Mouse (Mus musculus) ES-E14 (cell line): ENCODE data around the gene Sgca. TPM values are rescaled to one million over a fixed set of nuclear protein-coding genes. Genes with fewer than 3 reads are reported as not detected.
A peak's percentile ranks its signal among the peaks of the same experiment; 100 is the strongest.

Experiments used
- DNase-seq: peaks from one replicate; pipeline ENCODE4 v3.0.0-alpha.2; 2013; ENCODE audit warnings: low read depth, low spot score
- H3K27ac ChIP-seq: 2 replicates; pipeline ENCODE4 v1.5.1; 2012; ENCODE audit warnings: low read depth, mild to moderate bottlenecking, low read length, moderate library complexity, mixed read lengths; ENCODE audit not compliant: poor library complexity, insufficient read depth, severe bottlenecking
- H3K36me3 ChIP-seq: 2 replicates; pipeline ENCODE4 v1.6.1; 2012; ENCODE audit warnings: mild to moderate bottlenecking, low read length, moderate library complexity, mixed read lengths; ENCODE audit not compliant: control insufficient read depth, poor library complexity, insufficient read depth, severe bottlenecking
- H3K4me1 ChIP-seq, 2 experiments: fragments of 150-350 bp in 1 of 2; sonication (generic) in 1 of 2; 2 replicates each; pipeline ENCODE4 v1.6.1; 2012; ENCODE audit warnings: low read length in 2 of 2, mild to moderate bottlenecking in 1 of 2, mixed read lengths in 1 of 2; ENCODE audit not compliant: control insufficient read depth in 2 of 2, insufficient read depth in 2 of 2, poor library complexity in 1 of 2
- H3K4me3 ChIP-seq, 2 experiments: fragments of 150-350 bp in 1 of 2; sonication (generic) in 1 of 2; 2 replicates each; pipeline ENCODE4 v1.5.1; 2012; ENCODE audit warnings: low read length in 2 of 2, low read depth in 1 of 2, mild to moderate bottlenecking in 1 of 2, mixed read lengths in 1 of 2; ENCODE audit not compliant: insufficient read depth in 1 of 2, poor library complexity in 1 of 2, severe bottlenecking in 1 of 2
- H3K9ac ChIP-seq: 2 replicates; pipeline ENCODE4 v1.6.1; 2012; ENCODE audit warnings: low read depth, mild to moderate bottlenecking, low read length, mixed read lengths; ENCODE audit not compliant: poor library complexity, insufficient read depth, severe bottlenecking
- H3K9me3 ChIP-seq: fragments of 150-350 bp; sonication (generic); 2 replicates; pipeline ENCODE4 v1.6.1; 2012; ENCODE audit warnings: low read depth, mild to moderate bottlenecking, low read length; ENCODE audit not compliant: control insufficient read depth, insufficient read depth
- CHD2 ChIP-seq: IDR thresholded peaks from 2 replicates; pipeline ENCODE4 v1.6.1; 2014; ENCODE audit warnings: mild to moderate bottlenecking, low read depth, low read length, inconsistent platforms
- HCFC1 ChIP-seq: IDR thresholded peaks from 2 replicates; pipeline ENCODE4 v1.6.1; 2012; ENCODE audit warnings: low read length, inconsistent platforms, borderline replicate concordance; ENCODE audit not compliant: insufficient read depth
- MAFK ChIP-seq: IDR thresholded peaks from 2 replicates; pipeline ENCODE4 v1.6.1; 2014; ENCODE audit warnings: mild to moderate bottlenecking, low read depth, low read length, inconsistent platforms; ENCODE audit not compliant: insufficient read depth
- ZC3H11A ChIP-seq: IDR thresholded peaks from 2 replicates; pipeline ENCODE4 v1.6.1; 2012; ENCODE audit warnings: low read depth, mild to moderate bottlenecking, inconsistent platforms, low read length, borderline replicate concordance
- ZNF384 ChIP-seq: IDR thresholded peaks from 2 replicates; pipeline ENCODE4 v1.6.1; 2012; ENCODE audit warnings: low read depth, low read length, inconsistent platforms
- in situ Hi-C, 2 experiments: fragments of 600-800 bp; cut with MboI; formaldehyde crosslinking; loops; one replicate each; pipeline ENCODE4 v1.15.1; 2025; ENCODE audit warnings: low sequenced_read_pairs in 2 of 2, inconsistent platforms in 1 of 2; ENCODE audit not compliant: unreplicated experiment in 2 of 2
- total RNA-seq: library from RNA; depleted of rRNA; stranded (reverse); fragments of 300-350 nt; gene quantifications from 2 replicates; pipeline ENCODE4 v1.2.3, GENCODE M21; 2012

Gene Sgca
- total RNA-seq, 1 experiment: not detected

GRCm38 (mm10) chr11:94992480-94992753 lies 16.3 kb upstream of the Sgca start:
- H3K4me1 ChIP-seq: peaks cover 3 to 28% of the 10 kb centered on the region in 2 experiments; a peak in 3 of 4 replicates
- TF ChIP-seq HCFC1: no peak
- TF ChIP-seq MAFK: no peak
- TF ChIP-seq CHD2: no peak
- no peak for TF ChIP-seq ZNF384
- no peak for TF ChIP-seq ZC3H11A
- H3K36me3 ChIP-seq: peaks cover 9% of the 10 kb centered on the region; the same call in 1 of the 2 replicates
- in situ Hi-C loops: no loop called here
- peak overlapping the region; percentile 81 to 89 for H3K4me3 ChIP-seq
- H3K9me3 ChIP-seq: no peaks in the 10 kb centered on the region
- H3K9ac ChIP-seq: peak overlapping the region; percentile 79
- H3K27ac ChIP-seq: no peak overlapping the region
- no peak for DNase-seq

- no peak overlapping the region for H3K27ac ChIP-seq
- peak overlapping the region; percentile 79 for H3K9ac ChIP-seq
- H3K9me3 ChIP-seq: no peaks in the 10 kb centered on the region
- peak overlapping the region; percentile 81 to 89 for H3K4me3 ChIP-seq
- H3K4me1 ChIP-seq: peaks cover 3 to 32% of the 10 kb centered on the region in 2 experiments; a peak in 3 of 4 replicates
- H3K36me3 ChIP-seq: peaks cover 7% of the 10 kb centered on the region; the same call in 1 of the 2 replicates
- TF ChIP-seq CHD2 (no peak), HCFC1 (no peak), MAFK (no peak)
- DNase-seq: no peak
- in situ Hi-C loops: no loop called here
Observed at GRCm38 (mm10) chr11:94991641-94992479, 15.7 kb upstream of the Sgca start.

- no peaks in the 10 kb centered on the region; the same call in 1 of the 2 replicates for H3K36me3 ChIP-seq
- H3K4me3 ChIP-seq: peak within 1 kb of the TSS; percentile 81 to 89
- peak within 1 kb of the TSS; percentile 79 for H3K9ac ChIP-seq
- in situ Hi-C loops: no loop called here
- TF ChIP-seq CHD2 (no peak), HCFC1 (0 out of 2 replicates have a peak, but pooled peaks have one; percentile 44)
- peak; percentile 74 for DNase-seq
- H3K9me3 ChIP-seq: no peaks in the 10 kb centered on the region
- H3K4me1 ChIP-seq: peaks cover 3 to 35% of the 10 kb centered on the region in 2 experiments; a peak in 3 of 4 replicates
- peak within 1 kb of the TSS; percentile 53; the same call in 1 of the 2 replicates for H3K27ac ChIP-seq
Observed at GRCm38 (mm10) chr11:94990749-94991577, 14.8 kb upstream of the Sgca start, which contains the start of gene Ppp1r9b. TSS of gene Ppp1r9b (plus strand) at chr11:94991035.

GRCm38 (mm10) chr11:94990102-94990748 lies 14.1 kb upstream of the Sgca start:
- Histone ChIP-seq H3K4me3 (peak overlapping the region; percentile 81 to 89), H3K4me1 (peaks cover 3 to 39% of the 10 kb centered on the region in 2 experiments; a peak in 3 of 4 replicates), H3K9ac (peak overlapping the region; percentile 71; the same call in 1 of the 2 replicates), H3K9me3 (no peaks in the 10 kb centered on the region), H3K27ac (peak overlapping the region; percentile 53; the same call in 1 of the 2 replicates), H3K36me3 (no peaks in the 10 kb centered on the region; the same call in 1 of the 2 replicates)
- no peak for DNase-seq
- in situ Hi-C loops: no loop called here
- TF ChIP-seq ZC3H11A: no peak
- no peak for TF ChIP-seq CHD2
- no peak for TF ChIP-seq ZNF384
- no peak for TF ChIP-seq HCFC1
- TF ChIP-seq MAFK: no peak
